Mouse (Mus musculus): Measurements from ENCODE around the gene Zfp966. TPM values are rescaled to one million over a fixed set of nuclear protein-coding genes. Genes with fewer than 3 reads are reported as not detected.

The Zfp966 gene
- 1.2 and 1.5 TPM in 2 replicates for polyA plus RNA-seq (2012; rRNA removed)

GRCm38 (mm10) chr2:175931000-175931399 is at the start of gene Zfp966:
Gene Zfp966 (minus strand): TSS chr2:175931100.

GRCm38 (mm10) chr2:175965031-175965430 is 34.1 kb upstream of the Zfp966 start, which contains the start of gene Gm2026:
Gene Gm2026 (plus strand): TSS chr2:175965331.

GRCm38 (mm10) chr2:175869024-175869423 is 61.9 kb downstream of the Zfp966 start, which contains the start of gene Gm6710:
Gene Gm6710 (plus strand): TSS chr2:175869219.

Other genes starting within 250 kb of the Zfp966 start
- gene Zfp969, start 227.5 kb downstream of the Zfp966 start, polyA plus RNA-seq (2012; rRNA removed), result not detected in 2 replicates
- not detected in 2 replicates for gene Gm2007, start 189.6 kb downstream of the Zfp966 start, polyA plus RNA-seq (2012; rRNA removed)
- 1.7 and 1.8 TPM in 2 replicates for gene Gm14288, start 130.0 kb downstream of the Zfp966 start, polyA plus RNA-seq (2012; rRNA removed)
- 0.96 and 1.1 TPM in 2 replicates for gene Gm6710, start 61.9 kb downstream of the Zfp966 start, polyA plus RNA-seq (2012; rRNA removed)
- gene Gm2026, start 34.2 kb upstream of the Zfp966 start, polyA plus RNA-seq (2012; rRNA removed), result 1.2 and 1.7 TPM in 2 replicates
- 0.25 and 0.85 TPM in 2 replicates for gene Gm2004, start 218.7 kb upstream of the Zfp966 start, polyA plus RNA-seq (2012; rRNA removed)